Mouse (Mus musculus): ENCODE results near the gene Thbd. TPM values are rescaled to one million over a fixed set of nuclear protein-coding genes. Genes with fewer than 3 reads are reported as not detected.

Thbd gene
- total and polyA plus RNA-seq, 2 experiments from 2014 or later, result 11.1 to 24.2 TPM

DNA sequence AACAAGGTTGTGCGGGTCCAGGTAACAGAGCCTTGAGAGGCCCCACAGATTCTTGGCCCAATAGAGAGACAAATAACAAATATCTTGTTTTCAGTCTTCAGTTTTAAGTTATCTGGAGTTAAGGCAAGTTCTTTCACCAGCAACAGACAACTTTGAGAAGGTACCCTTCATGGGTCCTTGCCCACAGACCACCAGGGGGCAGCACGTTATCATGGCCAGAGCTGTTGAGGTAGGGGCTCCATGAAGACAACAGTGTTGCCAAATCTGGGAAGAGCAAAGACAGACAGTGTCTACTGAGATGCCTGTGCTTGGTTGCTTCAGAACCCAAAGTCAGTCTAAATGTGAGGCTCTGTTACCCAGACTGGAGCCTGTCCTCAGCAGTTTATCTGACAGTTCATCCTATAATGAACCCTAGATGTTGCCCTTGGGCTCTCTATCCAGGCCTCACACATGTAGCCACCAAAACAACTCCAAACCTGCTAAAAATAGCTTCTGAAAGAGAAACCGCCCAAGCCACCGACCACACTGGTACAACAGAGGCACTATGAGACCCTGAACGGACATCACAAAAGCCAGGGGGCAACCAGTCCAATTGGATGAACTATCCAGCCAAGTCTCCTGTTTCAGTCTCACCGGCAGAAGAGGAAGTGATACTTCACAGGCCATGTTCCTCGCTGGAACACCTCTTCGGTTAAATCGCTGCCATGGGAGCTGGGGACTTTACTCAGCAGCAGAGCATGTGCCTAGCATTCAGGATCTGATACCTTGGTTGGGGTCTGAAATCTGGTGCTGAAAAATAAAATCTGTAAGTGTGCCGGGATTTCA, 32.5 kb downstream of the Thbd start:
- no peak overlapping the region for H3K4me2 ChIP-seq (ENCODE audit: low read depth)
- H3K27ac ChIP-seq (ENCODE audit: low read depth, low read length), result no peak overlapping the region
- H3K4me3 ChIP-seq (ENCODE audit: low read depth, low read length), result no peak overlapping the region
- no peaks in the 10 kb centered on the region for H3K36me3 ChIP-seq (ENCODE audit: insufficient read depth)
- H3K27me3 ChIP-seq (ENCODE audit: insufficient read depth, low read length), result no peaks in the 10 kb centered on the region
- DNase-seq (no peak), ATAC-seq (no peak)
- no peaks in the 10 kb centered on the region for H3K4me1 ChIP-seq (ENCODE audit: insufficient read depth)
- peak; percentile 61 for TF ChIP-seq CTCF (IDR thresholded peaks at IDR 0.05; ENCODE audit: low read depth)
- no peaks in the 10 kb centered on the region for H3K9me3 ChIP-seq (ENCODE audit: low read length)
- H3K9ac ChIP-seq, result no peak overlapping the region
- 81% methylated on average over 10 of the region's 10 CpGs for WGBS

DNA sequence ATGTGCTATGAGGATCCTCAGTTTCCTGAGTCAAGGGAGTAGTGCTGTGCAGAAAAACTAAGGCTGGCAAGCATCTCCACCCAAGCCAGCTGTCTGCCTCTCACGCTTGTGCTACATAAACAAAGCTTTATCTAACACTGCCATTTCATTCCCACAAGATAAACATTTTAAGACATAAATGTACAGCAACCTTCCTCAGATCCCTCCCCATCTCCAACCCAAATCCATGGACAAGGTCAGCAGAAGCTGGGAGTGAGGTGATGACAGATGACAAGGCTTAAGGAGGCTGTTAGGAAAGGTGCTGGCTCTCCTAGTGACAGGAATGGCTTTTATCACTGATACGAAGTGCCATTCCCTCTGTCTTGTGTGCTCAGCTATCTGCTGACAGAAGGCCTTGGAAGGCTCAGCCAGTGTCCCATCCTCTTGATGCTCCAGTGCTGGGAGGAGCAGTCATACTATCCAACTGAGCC, 34.4 kb downstream of the Thbd start:
- TF ChIP-seq CTCF (IDR thresholded peaks at IDR 0.05; ENCODE audit: low read depth), result no peak
- Histone ChIP-seq H3K27ac (ENCODE audit: low read depth, low read length) (no peak overlapping the region), H3K9ac (no peak overlapping the region), H3K27me3 (ENCODE audit: insufficient read depth, low read length) (no peaks in the 10 kb centered on the region), H3K4me1 (ENCODE audit: insufficient read depth) (no peaks in the 10 kb centered on the region), H3K9me3 (ENCODE audit: low read length) (no peaks in the 10 kb centered on the region), H3K4me3 (ENCODE audit: low read depth, low read length) (no peak overlapping the region), H3K36me3 (ENCODE audit: insufficient read depth) (no peaks in the 10 kb centered on the region), H3K4me2 (ENCODE audit: low read depth) (no peak overlapping the region)
- WGBS, result 65% methylated on average over 2 of the region's 2 CpGs
- no peak for DNase-seq
- ATAC-seq, result no peak

DNA sequence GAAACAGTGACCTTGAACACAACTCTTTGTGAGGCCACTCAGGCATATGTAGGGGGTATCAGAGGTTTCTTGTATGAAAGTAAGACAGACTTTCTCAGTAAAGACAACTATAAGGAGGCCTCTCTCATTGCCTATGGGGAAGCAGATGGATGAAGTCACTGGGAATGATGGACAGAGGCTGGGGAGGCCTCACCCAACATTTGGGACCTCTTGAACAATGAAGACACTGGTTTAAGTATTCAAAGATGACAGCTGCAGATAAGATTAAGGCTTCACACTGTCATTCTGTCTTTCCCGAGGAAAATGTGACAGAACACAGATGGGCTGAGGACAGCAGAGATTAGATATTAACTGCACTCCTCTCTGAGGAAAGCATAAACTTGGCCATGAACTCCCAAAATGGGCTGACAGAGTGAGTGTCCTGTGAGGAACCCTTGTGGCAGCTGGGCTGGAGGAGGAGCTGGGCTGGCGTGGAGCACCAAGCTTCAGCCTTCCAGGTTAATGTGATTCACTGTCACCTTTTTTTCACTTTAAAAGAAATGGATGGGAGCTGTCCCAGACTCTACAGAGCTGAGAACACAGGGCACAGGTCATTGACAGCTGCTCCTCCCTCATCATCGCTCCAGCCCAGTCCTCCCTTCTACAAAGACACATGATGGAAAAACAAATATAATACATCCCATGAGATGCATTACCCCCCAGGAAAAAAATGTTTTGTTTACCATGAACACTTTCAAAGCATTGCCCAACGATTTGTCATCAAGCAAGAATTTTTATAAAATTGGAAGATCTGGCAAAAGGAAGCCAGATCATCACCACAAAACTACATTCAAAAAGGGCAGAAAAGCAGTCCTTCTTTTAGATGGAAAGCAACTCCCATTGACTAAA, 36.0 kb downstream of the Thbd start:
- no peak overlapping the region for H3K27ac ChIP-seq (ENCODE audit: low read depth, low read length)
- H3K9me3 ChIP-seq (ENCODE audit: low read length), result no peaks in the 10 kb centered on the region
- no peak overlapping the region for H3K4me2 ChIP-seq (ENCODE audit: low read depth)
- no peak for DNase-seq
- no peak for TF ChIP-seq CTCF (IDR thresholded peaks at IDR 0.05; ENCODE audit: low read depth)
- ATAC-seq, result no peak
- no peaks in the 10 kb centered on the region for H3K27me3 ChIP-seq (ENCODE audit: insufficient read depth, low read length)
- no peaks in the 10 kb centered on the region for H3K36me3 ChIP-seq (ENCODE audit: insufficient read depth)
- no peak overlapping the region for H3K9ac ChIP-seq
- no peaks in the 10 kb centered on the region for H3K4me1 ChIP-seq (ENCODE audit: insufficient read depth)
- 87% methylated on average over 4 of the region's 4 CpGs for WGBS
- no peak overlapping the region for H3K4me3 ChIP-seq (ENCODE audit: low read depth, low read length)

DNA sequence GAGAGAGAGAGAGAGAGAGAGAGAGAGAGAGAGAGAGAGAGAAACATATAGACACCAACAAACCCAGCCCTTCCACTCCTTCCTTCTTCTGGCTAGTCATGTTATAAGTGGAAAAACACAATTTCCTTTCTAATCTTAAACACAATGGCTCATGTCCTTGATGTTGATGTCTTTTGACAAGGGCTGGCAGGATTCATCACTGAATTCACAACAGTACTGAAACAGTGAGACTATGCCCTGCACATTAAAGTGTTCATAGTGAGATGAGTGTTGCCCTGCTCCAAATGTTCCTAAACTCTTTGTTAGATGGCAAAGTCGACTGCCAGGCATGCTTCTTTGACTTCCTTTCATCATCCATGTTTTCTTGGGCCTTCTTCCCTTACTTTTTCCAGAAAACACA, 42.8 kb downstream of the Thbd start:
- DNase-seq, result no peak
- Histone ChIP-seq H3K4me2 (ENCODE audit: low read depth) (no peak overlapping the region), H3K27ac (ENCODE audit: low read depth, low read length) (no peak overlapping the region), H3K9me3 (ENCODE audit: low read length) (no peaks in the 10 kb centered on the region), H3K36me3 (ENCODE audit: insufficient read depth) (no peaks in the 10 kb centered on the region), H3K27me3 (ENCODE audit: insufficient read depth, low read length) (no peaks in the 10 kb centered on the region), H3K9ac (no peak overlapping the region), H3K4me3 (ENCODE audit: low read depth, low read length) (no peak overlapping the region), H3K4me1 (ENCODE audit: insufficient read depth) (no peaks in the 10 kb centered on the region)
- TF ChIP-seq CTCF (IDR thresholded peaks at IDR 0.05; ENCODE audit: low read depth), result no peak
- ATAC-seq, result no peak
- WGBS, result 50% methylated on average over 1 of the region's 1 CpGs

DNA sequence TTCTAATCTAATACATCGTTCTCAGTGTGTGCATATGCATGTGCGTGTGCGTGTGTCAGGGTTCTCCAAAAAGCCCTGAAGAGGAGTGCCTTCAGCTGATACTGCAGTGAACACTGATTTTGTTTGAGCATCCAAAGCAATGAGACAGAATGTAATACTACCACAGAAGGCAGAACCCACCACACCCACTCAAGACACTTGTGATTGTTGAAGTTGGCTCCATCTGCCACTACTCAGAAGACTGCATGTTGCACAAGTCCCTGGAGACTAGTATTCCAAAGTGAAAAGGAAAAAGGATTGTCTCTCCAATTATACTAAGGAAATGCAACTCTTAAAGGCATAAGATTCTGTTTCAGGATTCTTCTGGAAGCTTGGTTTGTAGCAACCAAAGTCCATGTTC, 43.5 kb downstream of the Thbd start:
- H3K4me1 ChIP-seq (ENCODE audit: insufficient read depth), result no peaks in the 10 kb centered on the region
- H3K9me3 ChIP-seq (ENCODE audit: low read length), result no peaks in the 10 kb centered on the region
- 93% methylated on average over 3 of the region's 3 CpGs for WGBS
- H3K27ac ChIP-seq (ENCODE audit: low read depth, low read length), result no peak overlapping the region
- H3K4me3 ChIP-seq (ENCODE audit: low read depth, low read length), result no peak overlapping the region
- DNase-seq (no peak), ATAC-seq (no peak)
- no peak overlapping the region for H3K4me2 ChIP-seq (ENCODE audit: low read depth)
- TF ChIP-seq CTCF (IDR thresholded peaks at IDR 0.05; ENCODE audit: low read depth), result no peak
- no peaks in the 10 kb centered on the region for H3K36me3 ChIP-seq (ENCODE audit: insufficient read depth)
- H3K27me3 ChIP-seq (ENCODE audit: insufficient read depth, low read length), result no peaks in the 10 kb centered on the region
- no peak overlapping the region for H3K9ac ChIP-seq

DNA sequence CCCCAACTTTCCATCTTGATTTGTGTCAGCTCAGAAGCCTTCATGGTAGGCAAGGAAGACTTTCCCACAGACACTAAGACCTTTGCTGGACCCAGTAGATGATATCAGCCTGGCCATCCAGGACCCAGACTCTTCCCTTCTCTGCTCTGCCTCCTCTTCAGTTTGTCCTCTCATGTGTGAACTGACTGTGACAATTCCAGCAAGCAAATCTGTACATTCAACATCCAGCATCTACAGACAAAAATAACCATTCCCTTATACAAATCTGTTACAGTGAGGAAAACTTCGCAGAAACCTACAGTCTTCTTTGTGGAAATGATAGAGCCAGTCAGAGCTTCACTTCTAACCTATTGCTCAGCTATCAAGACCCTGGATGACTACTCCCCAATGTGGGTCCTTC, 50.8 kb downstream of the Thbd start:
- no peaks in the 10 kb centered on the region for H3K27me3 ChIP-seq (ENCODE audit: insufficient read depth, low read length)
- TF ChIP-seq CTCF (IDR thresholded peaks at IDR 0.05; ENCODE audit: low read depth), result no peak
- no peak overlapping the region for H3K4me3 ChIP-seq (ENCODE audit: low read depth, low read length)
- H3K4me2 ChIP-seq (ENCODE audit: low read depth), result no peak overlapping the region
- ATAC-seq (no peak), DNase-seq (no peak)
- H3K9ac ChIP-seq, result no peak overlapping the region
- 86% methylated on average over 1 of the region's 1 CpGs for WGBS
- no peaks in the 10 kb centered on the region for H3K36me3 ChIP-seq (ENCODE audit: insufficient read depth)
- H3K9me3 ChIP-seq (ENCODE audit: low read length), result no peaks in the 10 kb centered on the region
- no peaks in the 10 kb centered on the region for H3K4me1 ChIP-seq (ENCODE audit: insufficient read depth)
- H3K27ac ChIP-seq (ENCODE audit: low read depth, low read length), result no peak overlapping the region

Other genes starting within 250 kb of the Thbd start
- 10.7 and 12.1 TPM in 2 replicates for gene Sstr4, start 12.8 kb downstream of the Thbd start, total RNA-seq (2014; rRNA removed)
- 1.9 and 2.8 TPM in 2 replicates for gene Sstr4, start 12.8 kb downstream of the Thbd start, polyA plus RNA-seq (2015; fragmentation: Nextera tagmentation; extraction: Ambion mirVana)
- 15.2 and 22.4 TPM in 2 replicates for gene Cd93, start 35.4 kb upstream of the Thbd start, total RNA-seq (2014; rRNA removed)
- gene Cd93, start 35.4 kb upstream of the Thbd start, polyA plus RNA-seq (2015; fragmentation: Nextera tagmentation; extraction: Ambion mirVana), result 4.0 and 4.5 TPM in 2 replicates

Data from forebrain, postnatal 0 days (tissue).